Mouse (Mus musculus): ENCODE measurements around the gene Dusp22.

Gene Dusp22

GRCm38 (mm10) chr13:30659613-30660505 lies at the start of gene Dusp22:
TSS of gene Dusp22 (plus strand) at chr13:30659999.
- DNase-seq (ENCODE audit: low read depth, low spot score) = peak; percentile 69

GRCm38 (mm10) chr13:30612079-30612794 lies 47.6 kb upstream of the Dusp22 start:
- no peak for DNase-seq (ENCODE audit: low read depth, low spot score)

GRCm38 (mm10) chr13:30619684-30620083 lies 40.1 kb upstream of the Dusp22 start:
- no peak for DNase-seq (ENCODE audit: low read depth, low spot score)

GRCm38 (mm10) chr13:30628195-30629048 lies 31.4 kb upstream of the Dusp22 start:
- DNase-seq (ENCODE audit: low read depth, low spot score) = no peak

- DNase-seq (ENCODE audit: low read depth, low spot score) = no peak
Observed at GRCm38 (mm10) chr13:30629794-30630410, 29.9 kb upstream of the Dusp22 start.

- no peak for DNase-seq (ENCODE audit: low read depth, low spot score)
Observed at GRCm38 (mm10) chr13:30632998-30633397, 26.8 kb upstream of the Dusp22 start.

GRCm38 (mm10) chr13:30636453-30636852 lies 23.3 kb upstream of the Dusp22 start:
- DNase-seq (ENCODE audit: low read depth, low spot score) = no peak

GRCm38 (mm10) chr13:30638378-30639115 lies 21.3 kb upstream of the Dusp22 start:
- no peak for DNase-seq (ENCODE audit: low read depth, low spot score)

- no peak for DNase-seq (ENCODE audit: low read depth, low spot score)
Observed at GRCm38 (mm10) chr13:30642053-30642452, 17.7 kb upstream of the Dusp22 start.

GRCm38 (mm10) chr13:30648461-30648860 lies 11.3 kb upstream of the Dusp22 start:
- DNase-seq (ENCODE audit: low read depth, low spot score) = no peak

GRCm38 (mm10) chr13:30649197-30649596 lies 10.6 kb upstream of the Dusp22 start:
- no peak for DNase-seq (ENCODE audit: low read depth, low spot score)

- no peak for DNase-seq (ENCODE audit: low read depth, low spot score)
Observed at GRCm38 (mm10) chr13:30650684-30651083, 9.1 kb upstream of the Dusp22 start.

- DNase-seq (ENCODE audit: low read depth, low spot score) = no peak
Observed at GRCm38 (mm10) chr13:30653051-30653450, 6.7 kb upstream of the Dusp22 start.

- no peak for DNase-seq (ENCODE audit: low read depth, low spot score)
Observed at GRCm38 (mm10) chr13:30654463-30654862, 5.3 kb upstream of the Dusp22 start.

- DNase-seq (ENCODE audit: low read depth, low spot score) = no peak
Observed at GRCm38 (mm10) chr13:30656909-30657308, 2.9 kb upstream of the Dusp22 start.

GRCm38 (mm10) chr13:30657779-30658178 lies 2.0 kb upstream of the Dusp22 start:
- DNase-seq (ENCODE audit: low read depth, low spot score) = no peak

GRCm38 (mm10) chr13:30658201-30658996 lies 1.4 kb upstream of the Dusp22 start:
- DNase-seq (ENCODE audit: low read depth, low spot score) = no peak

- DNase-seq (ENCODE audit: low read depth, low spot score) = no peak
Observed at GRCm38 (mm10) chr13:30665261-30665660, 5.5 kb downstream of the Dusp22 start.

GRCm38 (mm10) chr13:30666537-30666936 lies 6.7 kb downstream of the Dusp22 start:
- no peak for DNase-seq (ENCODE audit: low read depth, low spot score)

GRCm38 (mm10) chr13:30668301-30668700 lies 8.5 kb downstream of the Dusp22 start:
- no peak for DNase-seq (ENCODE audit: low read depth, low spot score)
